Mouse (Mus musculus): Measurements from ENCODE around the gene Sgpp2. TPM values are rescaled to one million over a fixed set of nuclear protein-coding genes. Genes with fewer than 3 reads are reported as not detected.

Sgpp2 gene
- polyA plus RNA-seq, 1 experiment from 2014 or later: 0.11 TPM

DNA sequence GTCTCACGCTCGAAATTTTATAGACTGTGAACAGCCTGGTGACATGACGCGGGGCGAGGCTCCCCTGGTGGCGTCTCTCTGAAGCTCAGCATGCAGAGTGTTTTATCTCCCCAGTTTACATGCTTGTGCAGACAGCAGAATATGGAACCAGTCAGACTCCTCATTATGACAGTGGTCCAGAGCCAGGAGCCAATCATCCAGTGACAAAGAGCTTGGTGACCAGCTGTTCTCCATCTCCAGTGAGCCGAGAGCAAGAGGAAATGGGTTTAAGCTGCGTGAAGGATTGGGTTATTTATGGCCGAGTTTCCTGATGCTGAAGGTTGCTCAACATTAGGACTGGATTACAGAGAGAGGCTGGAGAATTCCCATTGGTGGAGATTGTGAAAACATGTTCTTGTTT lies 28.1 kb downstream of the Sgpp2 start:
- Histone ChIP-seq H3K9ac (no peak overlapping the region), H3K27me3 (replicated peaks) (0 out of 2 replicates have a peak, but pooled peaks cover 5% of the 10 kb centered on the region), H3K4me1 (peaks cover 10% of the 10 kb centered on the region), H3K4me2 (0 out of 2 replicates have a peak overlapping the region, but pooled peaks have one; percentile 5), H3K9me3 (no peaks in the 10 kb centered on the region), H3K4me3 (no peak overlapping the region), H3K36me3 (no peaks in the 10 kb centered on the region), H3K27ac (replicated peaks) (no peak overlapping the region)
- peak; percentile 39; the same call in 1 of the 2 replicates for ATAC-seq (ENCODE audit: extremely low read depth, insufficient number of reproducible peaks, low FRiP score, low TSS enrichment)
- 53% methylated on average over 9 of the region's 9 CpGs for WGBS

DNA sequence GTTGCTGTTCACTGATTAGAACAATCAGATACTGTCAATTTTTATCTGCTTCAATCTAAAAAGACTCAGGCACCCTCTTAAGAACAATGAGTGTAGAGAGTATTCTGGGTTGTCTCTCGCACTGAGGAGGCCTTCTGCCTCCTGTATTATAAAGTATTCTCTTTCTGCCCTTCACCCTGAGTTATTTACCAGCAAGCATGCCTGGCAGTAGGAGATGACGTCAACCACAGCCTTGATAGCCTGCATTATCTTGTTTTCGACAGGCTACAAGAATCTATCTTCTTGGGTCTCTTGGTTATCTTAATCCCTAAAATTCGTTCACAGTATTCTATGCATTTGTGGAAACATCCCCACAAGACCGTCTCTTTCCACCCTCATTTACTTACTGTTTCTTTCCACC lies 29.8 kb downstream of the Sgpp2 start:
- H3K27me3 ChIP-seq (replicated peaks): 0 out of 2 replicates have a peak, but pooled peaks cover 5% of the 10 kb centered on the region
- H3K9ac ChIP-seq: 0 out of 2 replicates have a peak overlapping the region, but pooled peaks have one; percentile 12
- H3K4me1 ChIP-seq: peaks cover 13% of the 10 kb centered on the region
- H3K9me3 ChIP-seq: no peaks in the 10 kb centered on the region
- ATAC-seq (ENCODE audit: extremely low read depth, insufficient number of reproducible peaks, low FRiP score, low TSS enrichment): no peak
- peak overlapping the region; percentile 30 for H3K4me2 ChIP-seq
- H3K4me3 ChIP-seq: no peak overlapping the region
- H3K27ac ChIP-seq (replicated peaks): no peak overlapping the region
- 13% methylated on average over 5 of the region's 5 CpGs for WGBS
- no peaks in the 10 kb centered on the region for H3K36me3 ChIP-seq

DNA sequence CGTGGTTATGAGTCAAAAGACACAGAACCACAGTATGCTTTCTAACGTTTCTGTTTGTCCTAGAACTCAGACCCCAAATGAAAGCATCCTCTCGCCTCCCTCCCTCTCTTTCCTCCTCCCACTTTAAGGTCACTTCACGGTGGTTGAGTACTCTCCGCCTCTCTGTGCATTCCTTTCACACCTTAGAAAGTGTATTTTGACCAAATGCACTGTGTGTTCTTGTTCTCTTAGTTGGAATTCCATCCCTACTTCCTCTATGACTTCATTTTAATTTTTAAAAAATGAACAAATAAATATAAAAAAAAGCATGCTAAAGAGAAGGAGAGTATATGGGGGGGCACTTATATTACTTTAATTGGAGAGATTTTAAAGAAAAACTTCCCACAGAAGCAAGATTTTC lies 30.4 kb downstream of the Sgpp2 start:
- ATAC-seq (ENCODE audit: extremely low read depth, insufficient number of reproducible peaks, low FRiP score, low TSS enrichment): no peak

DNA sequence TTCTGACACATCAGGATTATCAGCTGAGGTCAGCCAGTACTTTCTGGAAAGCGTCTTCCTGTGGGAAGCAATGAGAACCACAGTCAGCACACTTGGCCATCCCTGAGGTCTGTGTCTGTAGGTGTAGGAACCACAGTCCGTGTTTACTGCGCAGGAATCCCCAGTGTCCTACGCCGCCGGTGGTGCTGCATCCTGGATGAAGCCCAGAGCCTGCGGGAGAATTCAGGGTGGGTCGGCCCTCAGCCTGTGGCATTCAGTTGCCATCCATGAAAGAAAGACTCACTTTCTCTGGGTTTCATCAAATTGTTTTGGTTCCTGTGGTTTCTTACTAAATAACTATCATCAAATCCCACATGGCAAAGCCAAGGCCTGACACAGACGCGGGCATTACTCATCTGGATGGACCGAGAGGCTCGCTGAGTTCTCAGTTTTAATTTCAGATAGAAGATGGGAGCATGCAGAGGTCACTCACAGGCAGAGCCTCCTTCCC lies 37.2 kb downstream of the Sgpp2 start:
- no peak overlapping the region for H3K9ac ChIP-seq
- ATAC-seq (ENCODE audit: extremely low read depth, insufficient number of reproducible peaks, low FRiP score, low TSS enrichment): no peak
- 71% methylated on average over 12 of the region's 12 CpGs for WGBS
- H3K4me2 ChIP-seq: no peak overlapping the region
- no peak overlapping the region for H3K27ac ChIP-seq (replicated peaks)
- no peaks in the 10 kb centered on the region for H3K27me3 ChIP-seq (replicated peaks)
- H3K4me3 ChIP-seq: no peak overlapping the region
- H3K9me3 ChIP-seq: no peaks in the 10 kb centered on the region
- H3K36me3 ChIP-seq: no peaks in the 10 kb centered on the region
- peaks cover 3% of the 10 kb centered on the region; the same call in 1 of the 2 replicates for H3K4me1 ChIP-seq

More for the DNA sequence above, 30.4 kb downstream of the Sgpp2 start:
- Histone ChIP-seq H3K9me3 (no peaks in the 10 kb centered on the region), H3K9ac (no peak overlapping the region), H3K36me3 (no peaks in the 10 kb centered on the region), H3K4me1 (peaks cover 13% of the 10 kb centered on the region), H3K27me3 (replicated peaks) (0 out of 2 replicates have a peak, but pooled peaks cover 5% of the 10 kb centered on the region), H3K4me3 (no peak overlapping the region), H3K4me2 (no peak overlapping the region), H3K27ac (replicated peaks) (no peak overlapping the region)
- WGBS: 57% methylated on average over 5 of the region's 5 CpGs

DNA sequence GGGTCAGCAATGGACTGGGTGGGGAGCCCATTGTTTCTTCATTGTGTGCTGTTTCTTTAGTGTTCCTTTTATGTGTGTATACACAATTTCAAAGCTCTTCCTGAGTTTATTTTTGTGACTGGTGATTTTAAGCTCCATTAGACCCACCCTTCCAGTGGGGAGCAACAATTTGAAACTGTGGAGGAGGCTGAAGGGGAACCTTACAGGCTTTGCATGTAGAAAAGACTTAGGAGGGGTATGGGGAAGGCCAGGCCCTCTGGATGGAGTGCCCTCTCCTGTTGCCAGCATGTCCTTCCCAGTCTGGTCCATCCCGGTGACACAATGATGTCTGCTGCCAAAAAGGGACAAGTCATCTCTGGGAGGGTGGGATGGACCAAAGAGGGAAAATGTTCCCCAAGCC lies 39.1 kb downstream of the Sgpp2 start:
- Histone ChIP-seq H3K4me1 (no peaks in the 10 kb centered on the region), H3K36me3 (no peaks in the 10 kb centered on the region), H3K27me3 (replicated peaks) (no peaks in the 10 kb centered on the region), H3K4me3 (no peak overlapping the region), H3K9ac (no peak overlapping the region), H3K27ac (replicated peaks) (no peak overlapping the region), H3K4me2 (no peak overlapping the region), H3K9me3 (no peaks in the 10 kb centered on the region)
- ATAC-seq (ENCODE audit: extremely low read depth, insufficient number of reproducible peaks, low FRiP score, low TSS enrichment): no peak
- 73% methylated on average over 1 of the region's 1 CpGs for WGBS

DNA sequence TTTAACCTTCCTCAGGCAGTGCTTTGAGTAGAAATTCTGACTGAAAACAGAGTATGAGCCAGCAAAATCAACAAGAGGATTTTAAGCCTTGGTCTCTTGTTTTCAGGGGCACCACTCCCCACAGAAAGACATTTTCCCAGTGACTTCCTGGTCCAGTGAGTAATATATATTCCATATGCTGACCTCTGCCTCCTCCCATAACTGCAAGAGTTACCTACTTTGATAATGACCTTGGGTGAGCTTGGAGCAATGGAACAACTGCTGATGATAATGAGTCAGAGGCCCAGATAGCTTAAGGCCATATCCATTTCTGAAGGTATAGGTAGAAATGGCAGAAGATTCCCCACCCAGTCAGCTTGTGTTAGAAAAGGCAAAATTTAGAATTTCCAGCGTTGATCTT lies 43.1 kb downstream of the Sgpp2 start:
- Histone ChIP-seq H3K27ac (replicated peaks) (no peak overlapping the region), H3K9me3 (no peaks in the 10 kb centered on the region), H3K4me1 (peaks cover 21% of the 10 kb centered on the region), H3K9ac (no peak overlapping the region), H3K4me2 (no peak overlapping the region), H3K4me3 (no peak overlapping the region), H3K27me3 (replicated peaks) (no peaks in the 10 kb centered on the region), H3K36me3 (no peaks in the 10 kb centered on the region)
- ATAC-seq (ENCODE audit: extremely low read depth, insufficient number of reproducible peaks, low FRiP score, low TSS enrichment): no peak
- 67% methylated on average over 1 of the region's 1 CpGs for WGBS

DNA sequence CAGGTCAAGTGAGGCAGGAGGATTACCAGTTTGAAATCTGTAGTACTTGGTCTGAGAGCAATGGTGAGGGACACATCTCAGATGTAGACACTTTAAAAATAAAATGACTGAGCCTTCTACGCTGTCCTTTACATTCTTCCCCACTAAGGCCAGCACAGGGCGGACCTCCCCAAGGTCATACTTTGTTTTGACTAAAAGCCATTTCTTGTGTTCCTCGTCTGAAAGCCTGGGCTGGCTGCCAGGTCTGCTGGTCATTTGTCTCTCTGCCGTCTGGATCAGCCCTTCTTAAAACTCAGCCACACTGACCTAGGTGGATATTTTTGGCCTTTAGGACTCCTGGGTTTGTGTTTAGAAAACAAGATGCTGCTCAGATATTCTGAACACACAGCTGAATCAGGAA lies 45.0 kb downstream of the Sgpp2 start:
- no peaks in the 10 kb centered on the region for H3K36me3 ChIP-seq
- 0 out of 2 replicates have a peak overlapping the region, but pooled peaks have one; percentile 8 for H3K4me2 ChIP-seq
- WGBS: 12% methylated on average over 4 of the region's 4 CpGs
- H3K9ac ChIP-seq: no peak overlapping the region
- peak overlapping the region; percentile 69 for H3K27ac ChIP-seq (replicated peaks)
- H3K4me1 ChIP-seq: peaks cover 21% of the 10 kb centered on the region
- no peak overlapping the region for H3K4me3 ChIP-seq
- H3K9me3 ChIP-seq: no peaks in the 10 kb centered on the region
- H3K27me3 ChIP-seq (replicated peaks): no peaks in the 10 kb centered on the region
- ATAC-seq (ENCODE audit: extremely low read depth, insufficient number of reproducible peaks, low FRiP score, low TSS enrichment): no peak

DNA sequence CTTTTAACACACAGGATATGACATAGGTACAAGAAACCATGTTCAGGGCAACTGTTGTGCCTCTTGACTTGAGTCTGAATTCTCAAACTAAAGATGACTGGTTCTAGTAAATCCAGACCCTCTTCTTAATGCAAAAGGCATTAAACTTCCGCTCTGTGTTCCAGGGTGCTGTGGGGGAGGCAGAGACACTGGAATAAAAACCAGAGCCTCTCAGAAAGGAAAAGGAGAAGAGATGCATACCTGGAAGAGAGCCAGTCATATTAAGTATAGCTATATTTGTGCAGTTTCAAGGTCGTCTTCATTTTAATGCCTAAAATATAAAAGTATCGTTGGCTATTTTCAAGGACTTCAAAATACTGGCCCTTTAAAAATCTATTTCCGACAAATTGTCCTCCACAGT lies 47.3 kb downstream of the Sgpp2 start:
- no peak for ATAC-seq (ENCODE audit: extremely low read depth, insufficient number of reproducible peaks, low FRiP score, low TSS enrichment)
- Histone ChIP-seq H3K4me1 (peaks cover 21% of the 10 kb centered on the region), H3K27me3 (replicated peaks) (no peaks in the 10 kb centered on the region), H3K4me3 (no peak overlapping the region), H3K27ac (replicated peaks) (0 out of 2 replicates have a peak overlapping the region, but pooled peaks have one; percentile 8), H3K9me3 (no peaks in the 10 kb centered on the region), H3K36me3 (no peaks in the 10 kb centered on the region), H3K4me2 (no peak overlapping the region), H3K9ac (no peak overlapping the region)
- 68% methylated on average over 4 of the region's 4 CpGs for WGBS

DNA sequence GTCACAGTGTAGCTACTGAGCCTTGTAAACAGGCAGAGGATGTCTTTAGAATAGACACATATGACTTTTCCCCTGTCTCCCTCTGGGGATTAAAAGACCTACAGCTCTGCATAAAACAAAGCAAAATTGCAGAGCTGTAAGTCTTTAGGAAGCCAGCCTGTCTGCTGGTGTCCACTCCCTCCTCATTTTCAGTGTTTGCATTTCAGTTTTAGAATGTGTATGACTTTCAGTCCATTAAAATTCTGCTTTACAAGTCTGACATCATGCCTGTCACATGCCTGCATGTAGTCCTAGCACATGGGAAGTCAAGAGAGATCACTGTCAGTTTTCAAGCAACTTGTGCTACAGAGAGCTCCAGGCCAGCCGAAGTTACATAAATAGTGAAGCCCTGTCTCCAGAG lies 47.7 kb downstream of the Sgpp2 start:
- Histone ChIP-seq H3K4me3 (no peak overlapping the region), H3K9ac (no peak overlapping the region), H3K9me3 (no peaks in the 10 kb centered on the region), H3K27ac (replicated peaks) (0 out of 2 replicates have a peak overlapping the region, but pooled peaks have one; percentile 8), H3K4me1 (peaks cover 21% of the 10 kb centered on the region), H3K27me3 (replicated peaks) (no peaks in the 10 kb centered on the region), H3K4me2 (no peak overlapping the region), H3K36me3 (no peaks in the 10 kb centered on the region)
- WGBS: 39% methylated on average over 1 of the region's 1 CpGs
- ATAC-seq (ENCODE audit: extremely low read depth, insufficient number of reproducible peaks, low FRiP score, low TSS enrichment): no peak

DNA sequence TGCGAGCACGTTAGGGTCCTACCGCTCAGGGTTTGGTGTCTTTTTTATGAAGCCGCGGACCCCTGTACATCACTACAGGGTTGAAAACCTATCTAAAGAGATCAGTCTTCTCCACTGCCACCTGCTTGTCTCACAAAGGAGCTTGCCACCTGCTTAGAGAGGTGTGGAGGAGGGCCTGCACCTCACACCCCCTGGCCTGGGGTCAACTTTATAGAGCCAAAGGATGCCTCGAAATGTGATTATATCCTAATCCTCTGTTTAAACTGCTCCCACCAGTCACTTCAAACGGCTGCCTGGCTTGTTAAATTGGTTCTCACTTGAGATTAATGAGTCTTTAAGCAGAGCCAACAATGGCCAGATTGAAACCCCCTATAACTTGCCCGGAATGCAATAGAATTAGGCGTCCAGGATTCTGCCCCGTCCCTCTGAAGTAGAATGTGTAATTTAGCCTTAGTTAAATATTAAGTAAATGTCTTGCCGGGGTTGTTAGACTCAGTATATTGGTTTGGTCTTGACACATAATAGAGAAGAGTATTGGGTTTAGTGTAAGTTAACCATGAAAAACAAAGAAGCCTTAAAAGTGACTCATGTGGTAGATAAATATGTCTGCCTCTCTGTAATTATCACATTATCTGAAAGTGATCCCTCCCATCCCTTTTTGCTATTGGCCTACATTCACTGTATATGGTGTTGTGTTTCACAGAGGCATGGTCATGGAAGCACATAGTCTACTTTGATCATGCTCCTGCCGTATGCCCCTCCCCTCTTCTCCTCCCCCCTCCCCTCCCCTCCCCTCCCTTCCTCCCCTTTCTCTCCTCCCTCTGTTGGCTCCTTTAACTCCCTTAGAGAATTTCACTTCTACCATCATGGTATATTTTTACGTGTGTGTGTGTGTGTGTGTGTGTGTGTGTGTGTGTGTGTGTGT lies 54.1 kb downstream of the Sgpp2 start:
- H3K4me1 ChIP-seq: peaks cover 19% of the 10 kb centered on the region
- no peaks in the 10 kb centered on the region for H3K36me3 ChIP-seq
- H3K27ac ChIP-seq (replicated peaks): no peak overlapping the region
- 76% methylated on average over 13 of the region's 13 CpGs for WGBS
- H3K4me2 ChIP-seq: no peak overlapping the region
- no peaks in the 10 kb centered on the region for H3K9me3 ChIP-seq
- H3K27me3 ChIP-seq (replicated peaks): 0 out of 2 replicates have a peak, but pooled peaks cover 4% of the 10 kb centered on the region
- H3K4me3 ChIP-seq: no peak overlapping the region
- no peak overlapping the region for H3K9ac ChIP-seq
- no peak for ATAC-seq (ENCODE audit: extremely low read depth, insufficient number of reproducible peaks, low FRiP score, low TSS enrichment)

DNA sequence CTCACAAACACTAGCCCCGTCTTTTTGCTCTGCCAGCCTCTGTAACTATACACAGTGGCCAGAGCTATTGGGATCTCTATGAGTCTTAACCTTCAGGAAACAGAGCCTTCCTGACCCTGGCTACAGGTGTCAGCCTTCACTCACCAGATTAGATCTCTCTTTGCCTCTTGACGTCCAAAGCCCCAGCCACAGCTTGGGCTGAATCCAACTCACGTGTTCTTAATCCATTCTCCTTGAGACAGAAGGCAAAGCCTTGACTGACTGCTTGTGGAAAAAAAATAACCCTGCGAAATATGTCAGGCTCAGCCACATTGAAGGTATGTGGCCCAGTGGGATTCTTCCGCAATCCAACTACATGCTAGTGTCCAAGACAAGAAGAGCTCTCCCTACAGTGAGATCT lies 57.7 kb downstream of the Sgpp2 start:
- Histone ChIP-seq H3K9me3 (no peaks in the 10 kb centered on the region), H3K4me3 (no peak overlapping the region), H3K27ac (replicated peaks) (no peak overlapping the region), H3K9ac (no peak overlapping the region), H3K4me1 (peaks cover 45% of the 10 kb centered on the region), H3K27me3 (replicated peaks) (0 out of 2 replicates have a peak, but pooled peaks cover 4% of the 10 kb centered on the region), H3K36me3 (no peaks in the 10 kb centered on the region), H3K4me2 (no peak overlapping the region)
- ATAC-seq (ENCODE audit: extremely low read depth, insufficient number of reproducible peaks, low FRiP score, low TSS enrichment): no peak
- WGBS: 54% methylated on average over 5 of the region's 5 CpGs
